Mouse (Mus musculus) 416B (cell line): ENCODE measurements around the gene Mrpl34.
"Not testable (repeated sequence)": the region's sequence is repeated elsewhere in the genome, so short reads cannot be mapped to it uniquely, and the experiment has no call there.

Source experiments
- DNase-seq: peaks from one replicate; pipeline ENCODE4 v3.0.0; 2011; ENCODE audit warnings: low read depth

Mrpl34 gene

DNA sequence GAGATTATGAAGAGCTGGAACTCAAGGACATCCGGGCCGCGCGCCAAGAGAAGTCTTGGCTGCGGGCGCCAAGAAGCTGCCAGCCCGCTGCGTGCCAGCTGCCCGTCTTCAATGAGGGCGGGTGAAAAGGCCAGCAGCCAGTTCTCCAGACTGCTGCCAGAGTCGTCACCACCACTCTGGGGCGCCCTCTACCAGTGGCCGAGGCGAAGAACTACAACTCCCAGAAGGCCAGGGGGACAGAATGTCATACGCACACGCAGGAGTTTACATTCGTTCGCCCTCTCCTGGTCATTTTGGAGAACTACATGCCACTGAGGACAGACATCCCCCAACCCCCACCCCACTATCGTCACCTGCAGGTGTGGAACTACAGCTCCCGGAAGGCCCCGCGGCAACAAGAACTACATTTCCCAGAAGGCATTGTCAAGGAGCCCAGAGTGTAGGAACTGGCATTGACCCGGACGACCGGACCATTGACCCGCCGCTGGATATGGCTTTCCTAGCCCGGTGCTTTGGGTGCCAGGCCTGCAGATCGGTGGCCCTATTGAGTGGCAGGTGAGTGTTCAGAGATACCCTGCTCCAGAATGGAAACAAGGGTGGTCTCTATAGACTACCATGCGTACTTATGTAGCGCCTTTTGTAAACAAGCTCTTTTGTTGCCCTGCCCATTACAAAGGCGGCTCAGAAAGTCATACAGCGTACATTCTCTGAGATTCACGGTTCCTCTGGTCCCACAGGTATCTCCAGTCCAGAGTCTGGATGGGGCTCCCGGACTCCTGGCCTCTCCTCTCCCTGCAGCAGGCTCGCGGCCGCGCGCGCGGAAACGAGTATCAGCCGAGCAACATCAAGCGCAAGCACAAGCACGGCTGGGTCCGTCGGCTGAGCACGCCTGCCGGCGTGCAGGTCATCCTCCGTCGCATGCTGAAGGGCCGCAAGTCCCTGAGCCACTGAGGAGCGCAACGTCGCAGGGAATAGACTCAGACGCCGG, at the start of gene Mrpl34:
Mrpl34 (plus strand) TSS at position 447 of the 988 bp plus-strand sequence.
- peak; percentile 100 for DNase-seq

DNA sequence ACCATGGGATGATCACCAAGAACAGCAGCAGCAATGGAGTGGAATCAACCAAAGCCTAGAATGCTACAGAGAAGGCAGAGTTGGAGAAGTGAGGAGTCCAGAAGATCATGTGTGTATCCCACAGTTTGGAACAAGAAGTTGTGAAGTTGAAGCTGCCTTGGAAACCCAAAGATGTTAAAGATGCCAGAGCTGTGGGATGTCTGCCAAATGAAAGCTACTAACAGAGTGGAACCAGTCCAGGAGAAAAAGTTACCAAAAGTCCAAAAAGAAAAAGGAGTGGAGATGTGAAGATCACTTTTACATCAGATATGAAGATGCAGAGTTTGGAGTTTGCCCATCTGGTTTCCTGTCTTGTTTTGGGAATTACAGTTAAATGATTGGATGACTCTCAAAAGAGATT, 42.6 kb upstream of the Mrpl34 start:
- no peak for DNase-seq

DNA sequence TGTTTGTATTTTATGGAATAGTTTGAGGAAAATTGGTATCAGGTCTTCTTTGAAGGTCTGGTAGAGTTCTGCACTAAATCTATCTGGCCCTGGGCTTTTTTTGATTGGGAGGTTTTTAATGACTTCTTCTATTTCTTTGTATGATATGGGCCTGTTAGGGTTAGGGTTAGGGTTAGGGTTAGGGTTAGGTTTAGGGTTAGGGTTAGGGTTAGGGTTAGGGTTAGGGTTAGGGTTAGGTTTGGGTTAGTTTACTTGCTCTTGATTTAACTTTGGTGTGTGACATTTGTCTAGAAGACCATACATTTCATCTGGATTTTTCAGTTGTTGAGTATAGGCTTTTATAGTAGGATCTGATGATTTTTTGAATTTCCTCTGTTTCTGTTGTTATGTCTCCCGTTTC, 31.8 kb upstream of the Mrpl34 start:
- not testable (repeated sequence) for DNase-seq

DNA sequence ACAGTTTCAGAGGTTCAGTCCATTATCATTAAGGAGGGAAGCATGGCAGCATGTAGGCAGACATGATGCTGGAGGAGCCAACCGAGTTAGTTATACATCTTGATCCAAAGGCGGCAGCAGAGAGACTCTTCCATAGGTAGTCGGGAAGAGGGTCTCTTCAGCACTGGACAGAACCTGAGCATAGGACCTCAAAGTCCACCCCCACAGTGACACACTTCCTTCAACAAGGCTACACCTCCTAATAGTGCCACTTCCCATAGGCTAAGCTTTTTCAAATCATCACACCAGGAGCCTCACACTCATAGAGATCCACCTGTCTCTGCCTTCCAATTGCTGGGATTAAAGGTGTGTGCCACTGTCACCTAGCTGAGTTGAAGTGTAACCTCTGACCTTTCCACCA, 27.7 kb upstream of the Mrpl34 start:
- no peak for DNase-seq

DNA sequence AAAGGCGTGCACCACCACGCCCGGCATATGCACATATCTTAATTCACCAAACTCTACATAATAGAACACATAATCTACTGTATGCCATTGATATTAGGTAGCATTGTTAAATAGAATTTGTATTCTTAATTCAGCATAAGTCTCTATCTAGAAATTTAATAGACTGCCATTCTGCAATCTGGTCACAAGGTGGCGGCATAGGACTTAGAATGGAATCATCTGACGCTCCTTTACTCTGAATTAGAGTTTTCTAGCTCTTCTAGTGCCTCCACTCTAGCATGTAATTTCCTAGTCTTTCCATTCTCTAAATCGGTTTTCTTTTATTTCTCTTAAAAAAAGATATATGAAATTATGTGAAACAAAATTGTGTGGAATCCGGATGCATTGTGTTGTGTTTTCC, 23.4 kb upstream of the Mrpl34 start:
- DNase-seq, result peak; percentile 80

DNA sequence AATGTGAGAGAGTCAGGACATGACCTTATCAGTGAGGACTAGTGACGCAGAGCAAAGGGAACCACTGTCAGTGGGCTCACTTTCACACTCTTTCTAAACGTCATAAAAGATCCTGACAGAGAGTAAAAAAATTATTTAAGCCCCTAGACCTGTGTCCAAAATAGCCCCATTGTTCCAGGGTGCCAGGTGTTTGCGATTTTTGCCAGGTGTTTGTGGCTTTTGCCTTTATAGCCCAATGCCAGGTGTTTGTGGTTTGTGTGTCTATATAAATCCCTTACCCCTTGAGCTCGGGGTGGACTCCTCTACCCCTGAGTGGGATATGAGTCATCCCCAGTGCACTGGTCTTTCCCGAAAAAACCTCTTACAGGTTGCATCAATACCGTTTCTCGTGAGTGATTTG, 19.7 kb upstream of the Mrpl34 start:
- DNase-seq, result no peak

DNA sequence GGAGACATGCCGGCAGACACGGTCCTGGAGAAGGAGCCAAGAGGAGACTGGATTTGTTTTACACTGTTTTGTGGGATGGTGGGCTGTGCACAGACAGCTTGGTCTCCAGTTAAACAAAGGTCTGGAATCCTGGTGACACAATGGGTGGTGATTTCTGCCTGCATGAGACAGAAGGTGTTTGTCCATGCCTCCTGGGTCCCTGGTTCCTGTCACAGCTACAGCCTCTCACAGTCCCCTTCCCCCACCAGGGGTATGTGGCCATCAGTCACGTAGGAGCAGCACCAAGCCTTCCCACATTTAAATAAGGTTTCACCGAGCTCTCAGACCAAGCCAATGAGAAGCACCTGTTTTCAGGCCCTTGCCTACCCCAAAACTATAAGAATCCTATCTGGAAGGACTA, 13.4 kb upstream of the Mrpl34 start:
- DNase-seq, result no peak

DNA sequence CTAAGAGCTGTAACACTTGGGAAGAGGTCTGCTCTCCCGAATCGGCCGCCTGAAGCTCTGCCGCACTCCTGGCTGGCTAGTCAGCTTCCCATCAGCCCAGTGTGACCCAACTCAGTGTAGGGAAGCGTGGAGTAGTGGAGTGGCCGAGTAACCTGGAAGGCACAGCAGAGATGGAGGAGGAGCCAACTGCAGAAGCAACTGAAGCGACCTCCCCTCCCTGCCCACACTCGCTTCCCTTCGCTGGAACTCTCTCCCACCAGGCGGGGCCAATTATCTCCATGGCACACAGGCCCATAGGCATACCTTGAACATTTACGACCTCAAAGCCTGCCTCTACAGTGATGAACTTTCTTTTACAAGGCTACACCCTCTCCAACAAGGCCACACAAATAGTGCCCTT, 13.0 kb upstream of the Mrpl34 start:
- no peak for DNase-seq

DNA sequence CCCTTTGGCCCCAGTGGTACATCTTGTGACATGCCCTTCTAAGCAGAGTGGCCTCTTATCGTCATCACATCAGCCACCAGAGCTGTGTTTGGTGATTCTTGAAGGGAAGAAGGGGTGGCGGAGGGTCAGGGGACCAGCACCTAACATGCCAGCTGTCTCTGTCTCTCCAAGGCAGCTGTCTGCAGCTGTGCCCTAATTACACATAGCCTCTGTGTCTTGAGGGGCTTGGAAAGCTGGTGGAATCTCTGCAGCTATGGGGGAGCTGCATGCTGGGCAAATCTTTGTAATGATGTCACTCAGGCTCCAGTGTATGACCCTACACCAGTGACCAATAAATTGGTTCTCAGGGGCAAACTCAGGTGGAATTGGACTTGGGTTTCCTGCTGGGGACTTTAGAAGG, 12.1 kb upstream of the Mrpl34 start:
- no peak for DNase-seq

DNA sequence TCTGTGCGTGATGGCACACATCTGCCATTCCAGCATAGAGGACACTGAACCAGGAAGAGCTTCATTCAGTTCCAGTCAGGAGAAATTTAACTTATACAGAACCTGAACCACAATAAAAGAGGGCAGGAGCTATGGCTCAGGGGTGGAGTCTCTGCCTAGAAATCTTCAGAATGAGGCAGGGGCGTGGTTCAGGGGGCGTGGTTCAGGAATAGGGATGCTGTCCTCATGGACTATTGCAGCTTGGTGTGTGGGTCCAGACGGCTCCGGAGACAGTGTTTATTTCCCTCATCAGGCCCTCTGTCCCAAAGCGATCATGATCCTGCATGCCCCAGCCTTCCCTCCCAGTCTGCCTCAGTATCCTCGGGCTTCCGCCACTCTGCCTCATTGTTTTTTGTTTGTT, 10.1 kb upstream of the Mrpl34 start:
- DNase-seq, result no peak

DNA sequence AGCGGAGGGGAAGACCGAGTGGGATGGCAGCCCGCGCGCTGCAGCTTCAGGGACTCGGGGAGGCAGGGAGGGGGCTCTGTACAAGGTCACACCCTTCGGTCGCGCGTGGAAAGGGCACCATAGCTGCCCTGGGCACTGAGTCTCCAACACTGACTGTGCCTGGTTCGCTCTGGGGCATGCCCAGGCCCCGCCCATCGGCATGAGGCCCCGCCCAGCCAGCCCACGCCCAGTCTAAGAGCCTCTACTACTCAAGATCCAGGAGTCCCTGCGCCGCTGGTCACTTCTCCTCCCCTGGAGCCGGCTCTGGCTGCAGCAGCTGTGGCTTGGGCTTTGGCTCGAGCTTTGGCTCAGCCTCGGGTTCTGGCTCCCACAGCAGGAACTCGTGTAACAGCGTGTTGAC, 7.9 kb upstream of the Mrpl34 start:
- no peak for DNase-seq

DNA sequence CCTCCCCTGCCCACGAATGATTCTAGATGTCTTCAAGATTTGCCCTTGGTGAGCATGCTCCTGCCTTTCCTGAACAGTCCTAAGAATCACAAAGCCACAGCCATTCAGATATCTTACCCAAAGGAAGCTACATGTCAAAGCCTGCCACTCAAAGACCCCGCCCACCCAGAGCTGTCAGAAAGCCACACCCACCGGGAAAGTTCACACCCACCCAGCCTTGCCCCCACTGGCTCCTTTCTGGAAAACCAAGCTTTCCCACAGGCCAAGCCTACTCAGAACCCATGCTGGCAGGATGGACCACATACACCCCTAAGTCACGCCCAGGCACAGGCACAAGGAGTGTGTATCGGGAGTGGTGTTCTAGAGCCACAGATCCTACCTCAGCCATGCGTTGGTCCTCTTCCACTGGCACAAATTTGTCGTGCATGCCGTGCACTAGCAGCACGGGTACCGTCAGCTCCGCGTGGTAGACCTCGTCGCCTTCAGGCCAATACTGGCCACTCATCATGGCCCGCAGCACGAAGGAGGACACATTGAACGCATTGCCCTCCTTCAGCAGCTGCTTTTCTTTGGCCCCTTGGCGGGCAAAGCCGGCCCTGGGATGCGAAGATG, 7.0 kb upstream of the Mrpl34 start:
- no peak for DNase-seq

DNA sequence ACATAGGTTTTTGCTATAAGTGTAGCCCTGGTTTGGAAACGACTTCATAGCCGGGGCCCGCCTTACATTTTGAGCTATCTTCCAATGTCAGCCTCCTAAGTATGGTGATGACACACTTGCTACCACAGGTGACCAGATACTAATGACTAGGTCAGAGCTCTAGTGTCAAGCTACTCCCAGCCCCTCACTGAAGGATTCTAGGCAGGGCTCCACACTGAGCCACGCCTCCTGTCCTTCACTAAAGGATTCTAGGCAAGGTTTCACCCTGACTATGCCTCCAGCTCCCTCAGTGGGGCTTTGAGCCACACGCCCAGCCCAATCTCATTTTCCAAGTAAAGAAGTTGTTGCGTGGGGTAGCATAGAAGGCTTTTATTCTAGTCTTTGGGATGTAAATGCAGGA, 4.0 kb upstream of the Mrpl34 start:
- no peak for DNase-seq

DNA sequence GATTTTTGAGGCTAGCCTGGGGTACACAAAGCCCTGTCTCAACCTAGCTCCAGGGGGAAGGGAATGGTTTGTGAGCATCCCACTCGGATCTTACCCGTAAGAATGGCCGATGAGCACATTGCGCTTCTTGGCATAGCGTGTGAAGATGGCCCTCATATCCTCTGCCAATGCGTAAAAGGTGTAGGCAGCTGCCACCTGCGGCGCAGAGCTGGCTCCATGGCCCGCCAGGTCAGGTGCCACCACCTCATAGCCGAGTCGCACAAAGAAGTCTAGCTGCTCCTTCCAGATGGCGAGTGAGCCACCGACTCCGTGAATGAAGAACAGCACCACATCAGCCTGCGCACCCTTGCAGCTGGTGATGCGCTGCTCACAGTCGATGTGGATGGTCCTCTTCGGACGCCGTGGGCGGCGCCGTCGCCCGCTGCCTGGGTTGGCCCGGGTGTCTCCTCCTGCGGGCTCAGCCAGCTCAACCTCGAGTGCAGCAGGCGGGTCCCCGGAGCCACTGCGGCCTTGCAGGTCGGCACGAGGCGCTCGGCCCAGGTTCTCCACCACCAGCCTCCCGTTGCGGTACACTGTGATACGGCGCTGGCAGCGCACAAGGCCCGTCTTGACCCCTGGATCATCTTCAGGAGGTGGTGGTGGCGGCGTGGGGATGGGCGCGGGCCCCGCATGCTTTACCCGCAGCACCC, 3.5 kb upstream of the Mrpl34 start:
- no peak for DNase-seq

DNA sequence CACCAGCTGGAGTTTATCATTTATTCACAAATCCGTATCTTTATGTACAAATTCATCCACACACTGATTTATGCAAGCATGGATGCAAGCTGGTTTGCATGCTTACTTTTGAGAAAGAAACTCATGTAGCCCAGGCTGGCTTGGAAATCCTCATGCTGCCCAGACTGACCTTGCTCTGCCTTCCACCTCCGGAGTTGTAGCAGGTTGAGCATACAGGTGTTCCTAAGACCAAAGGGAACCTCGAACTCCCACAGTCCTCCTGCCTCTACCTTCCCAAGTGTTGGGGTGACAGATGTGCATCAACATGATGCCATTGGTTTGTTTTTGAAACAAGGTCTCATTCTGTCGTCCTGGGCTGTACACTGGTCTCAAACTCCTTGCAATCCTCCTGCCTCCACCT, 2.6 kb upstream of the Mrpl34 start:
- no peak for DNase-seq

DNA sequence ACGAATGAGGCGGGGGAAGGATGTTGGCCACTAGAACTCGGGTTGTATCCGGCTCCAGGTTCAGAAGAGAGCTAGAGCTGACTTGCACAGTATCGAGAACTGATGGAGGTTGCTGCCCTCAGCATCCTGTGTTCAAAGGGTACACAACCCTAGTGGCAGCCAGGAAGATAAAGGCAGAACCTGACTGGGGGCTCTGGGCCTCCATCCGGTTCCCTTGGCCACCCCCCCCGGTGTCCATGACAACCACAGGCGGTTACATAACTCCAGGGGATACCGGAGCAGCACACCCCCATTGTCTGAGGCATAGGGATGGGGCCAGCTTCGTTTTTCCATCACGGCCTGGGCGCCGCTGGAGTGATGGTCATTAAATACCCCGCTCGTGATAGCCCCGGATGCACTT, 2.0 kb upstream of the Mrpl34 start:
- DNase-seq, result peak; percentile 46

DNA sequence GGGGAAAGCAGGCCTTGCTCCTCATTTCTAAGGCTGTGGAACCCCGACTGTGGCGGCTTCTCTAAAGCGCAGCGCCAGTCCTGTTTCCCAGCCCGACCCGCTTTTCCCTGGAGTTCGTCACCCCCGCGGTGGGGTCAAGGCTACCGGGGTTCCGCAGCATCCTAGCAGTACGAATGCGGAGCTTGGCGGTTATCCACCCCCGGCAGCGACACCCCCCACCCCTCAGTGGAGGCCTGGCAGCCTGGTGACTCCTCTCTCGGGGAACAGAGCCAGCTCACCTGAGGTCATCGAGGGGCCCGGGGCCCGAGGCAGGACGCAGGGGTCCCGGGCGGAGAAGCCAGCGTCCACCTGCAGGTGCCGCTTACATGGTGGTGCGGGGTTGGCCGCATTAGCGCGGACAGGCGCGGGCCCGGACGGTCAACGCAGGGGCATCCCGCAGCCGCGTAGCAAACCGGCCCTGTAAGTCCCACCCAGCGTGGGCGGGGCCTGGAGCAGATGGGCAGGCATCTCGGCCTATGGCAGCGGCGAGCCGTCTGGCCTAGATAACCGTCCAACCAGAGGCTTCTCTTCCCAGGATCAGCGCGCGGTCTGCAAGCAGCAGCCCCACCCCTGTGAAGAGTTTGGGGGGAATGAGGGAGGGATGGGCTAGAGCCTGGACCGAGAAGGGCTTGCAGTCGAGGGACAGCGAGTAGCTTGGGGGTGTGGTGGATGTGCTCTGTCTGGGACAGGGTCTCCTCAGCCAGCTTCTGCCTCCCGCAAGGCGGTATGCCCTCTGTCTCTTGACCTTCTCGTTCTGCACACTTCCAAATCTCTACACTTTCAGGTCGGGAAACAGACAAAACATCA, 1.3 kb upstream of the Mrpl34 start, which contains the start of gene Abhd8:
Abhd8 (minus strand) TSS at position 468 of the 846 bp plus-strand sequence.
- peak; percentile 96 for DNase-seq

DNA sequence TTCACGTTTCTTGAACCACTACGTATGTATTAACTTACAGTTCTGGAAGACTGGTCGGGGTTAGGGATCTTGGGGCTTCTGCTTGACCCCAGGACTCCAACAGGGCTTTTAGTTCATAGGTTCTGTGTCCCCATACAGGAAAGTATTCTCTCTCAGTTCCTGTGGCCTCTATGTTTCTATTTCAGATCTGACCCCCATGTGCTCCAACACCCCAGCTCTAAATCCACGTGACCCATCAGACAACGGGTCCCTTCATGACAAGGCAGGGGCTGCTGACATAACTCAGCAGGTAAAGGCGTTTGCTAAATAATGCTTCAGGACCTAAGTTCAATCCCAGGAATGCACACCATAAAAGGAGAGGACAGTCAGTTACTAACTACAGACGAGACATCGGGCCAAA, 974 bp downstream of the Mrpl34 start:
- DNase-seq, result no peak

DNA sequence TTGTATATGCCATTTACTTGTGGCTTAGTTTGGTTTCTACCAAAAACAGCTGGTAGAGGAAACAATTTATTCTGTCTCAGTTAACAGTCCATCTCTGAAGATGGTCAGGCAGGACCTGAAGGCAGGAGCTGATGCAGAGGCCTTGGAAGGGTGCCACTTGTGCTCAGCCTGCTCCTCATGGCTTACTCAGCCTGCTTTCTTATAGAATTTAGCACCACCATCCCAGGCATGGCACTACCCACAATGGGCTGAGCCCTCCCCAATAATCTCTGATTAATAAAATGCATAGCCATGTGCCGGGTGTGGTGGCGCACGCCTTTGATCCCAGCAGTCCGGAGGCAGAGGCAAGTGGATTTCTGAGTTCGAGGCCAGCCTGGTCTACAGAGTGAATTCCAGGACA, 1.4 kb downstream of the Mrpl34 start:
- no peak for DNase-seq

DNA sequence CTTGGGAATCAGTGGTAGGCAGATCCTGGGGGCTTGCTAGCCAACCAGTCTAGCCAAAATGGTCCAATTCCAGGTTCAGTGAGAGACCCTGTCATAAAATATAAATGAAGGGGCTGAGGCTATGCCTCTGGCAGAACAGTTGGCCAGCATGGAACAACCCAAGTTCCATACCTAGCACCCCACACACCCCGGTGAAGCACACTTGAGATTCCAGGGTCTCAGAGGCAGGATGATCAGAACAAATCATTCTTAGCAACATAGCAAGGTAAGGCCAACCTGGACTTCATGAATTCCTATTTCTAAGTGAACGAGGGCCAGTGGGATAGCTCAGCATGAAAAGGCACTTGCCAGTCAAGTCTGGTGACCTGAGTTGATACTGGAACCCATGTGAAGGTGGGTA, 2.4 kb downstream of the Mrpl34 start:
- DNase-seq, result no peak

DNA sequence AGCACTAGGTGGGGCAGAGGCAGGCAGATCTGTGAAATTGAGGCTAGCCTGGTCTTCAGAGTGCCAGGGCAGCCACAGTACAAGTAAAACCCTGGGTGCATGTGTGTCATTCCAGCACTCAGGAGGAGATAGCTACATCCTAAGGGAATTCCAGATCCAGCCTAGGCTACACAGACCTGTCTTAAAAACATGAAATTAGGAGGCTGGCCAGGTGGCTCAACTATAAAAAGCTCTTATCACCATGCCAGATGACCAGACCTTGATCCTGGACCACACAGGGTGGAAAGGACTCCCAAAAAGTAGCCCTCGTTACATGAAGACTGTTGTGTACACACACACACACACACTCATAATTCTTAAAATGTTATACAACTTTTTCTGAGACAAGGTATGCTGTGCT, 3.2 kb downstream of the Mrpl34 start:
- DNase-seq, result no peak

DNA sequence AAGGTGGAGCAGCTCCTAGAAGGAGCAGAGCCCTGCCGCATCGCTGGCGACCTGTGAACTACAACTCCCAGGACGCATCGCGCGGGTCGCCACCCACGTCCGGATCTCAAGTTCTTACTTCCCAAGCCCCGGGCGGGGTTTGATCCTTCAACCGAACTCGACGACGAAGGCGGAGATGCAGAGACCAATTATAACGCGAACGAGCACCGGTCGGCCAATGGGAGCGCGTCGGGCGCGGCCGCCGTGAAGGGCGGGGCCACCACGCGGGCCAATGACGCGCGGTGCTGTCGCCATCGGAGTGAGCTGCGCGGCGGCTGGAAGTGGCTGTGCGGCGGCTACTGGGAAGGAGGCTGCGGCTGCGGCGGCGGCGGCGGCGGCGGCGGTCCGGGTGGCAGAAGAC, 4.2 kb downstream of the Mrpl34 start, which contains the start of gene Dda1:
Dda1 (plus strand) TSS at position 284 of the 400 bp plus-strand sequence.
- DNase-seq, result peak; percentile 99
